Mouse (Mus musculus): ENCODE results near the gene Ctnna3. TPM values are rescaled to one million over a fixed set of nuclear protein-coding genes. Genes with fewer than 3 reads are reported as not detected.

The Ctnna3 gene
- polyA plus RNA-seq, 1 experiment: not detected

GRCm38 (mm10) chr10:64489471-64489870 is 1059.6 kb downstream of the Ctnna3 start:
- Histone ChIP-seq H3K4me3 (ENCODE audit: insufficient read depth, low read depth, low read length) (no peak overlapping the region), H3K4me1 (ENCODE audit: control insufficient read depth, insufficient read depth, insufficient read length, low read length) (no peaks in the 10 kb centered on the region), H3K27ac (replicated peaks; ENCODE audit: low read depth, low read length) (no peak overlapping the region)

DNA sequence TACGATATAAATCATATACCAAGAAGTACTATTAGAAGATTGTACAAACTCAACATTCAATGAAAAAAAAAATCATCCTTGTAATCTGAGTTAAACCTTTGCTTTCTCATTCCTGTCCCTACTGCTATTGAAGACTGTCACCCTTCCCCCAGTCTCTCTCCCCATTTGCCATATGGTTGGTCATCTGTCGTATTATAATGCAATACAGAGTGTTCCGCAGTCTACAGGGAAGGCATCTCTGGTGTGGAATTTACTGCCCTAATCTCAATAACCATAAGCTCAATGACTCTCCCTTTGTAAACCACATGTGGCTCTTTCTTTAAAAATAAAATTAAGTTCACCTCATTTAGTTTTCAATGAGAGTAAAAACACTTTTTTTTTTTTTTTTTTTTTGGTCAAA is 1113.7 kb downstream of the Ctnna3 start:
- H3K4me3 ChIP-seq (ENCODE audit: insufficient read depth, low read depth, low read length): no peak overlapping the region
- H3K27ac ChIP-seq (replicated peaks; ENCODE audit: low read depth, low read length): no peak overlapping the region
- H3K4me1 ChIP-seq (ENCODE audit: control insufficient read depth, insufficient read depth, insufficient read length, low read length): no peaks in the 10 kb centered on the region

- Histone ChIP-seq H3K27ac (replicated peaks; ENCODE audit: low read depth, low read length) (no peak overlapping the region), H3K4me3 (ENCODE audit: insufficient read depth, low read depth, low read length) (no peak overlapping the region)
Measured at GRCm38 (mm10) chr10:64544389-64544788, 1114.5 kb downstream of the Ctnna3 start.

GRCm38 (mm10) chr10:64571311-64571710 is 1141.4 kb downstream of the Ctnna3 start:
- no peak overlapping the region for H3K4me3 ChIP-seq (ENCODE audit: insufficient read depth, low read depth, low read length)
- H3K27ac ChIP-seq (replicated peaks; ENCODE audit: low read depth, low read length): no peak overlapping the region
- H3K4me1 ChIP-seq (ENCODE audit: control insufficient read depth, insufficient read depth, insufficient read length, low read length): no peaks in the 10 kb centered on the region

More at GRCm38 (mm10) chr10:64544389-64544788, 1114.5 kb downstream of the Ctnna3 start:
- no peaks in the 10 kb centered on the region for H3K4me1 ChIP-seq (ENCODE audit: control insufficient read depth, insufficient read depth, insufficient read length, low read length)

DNA sequence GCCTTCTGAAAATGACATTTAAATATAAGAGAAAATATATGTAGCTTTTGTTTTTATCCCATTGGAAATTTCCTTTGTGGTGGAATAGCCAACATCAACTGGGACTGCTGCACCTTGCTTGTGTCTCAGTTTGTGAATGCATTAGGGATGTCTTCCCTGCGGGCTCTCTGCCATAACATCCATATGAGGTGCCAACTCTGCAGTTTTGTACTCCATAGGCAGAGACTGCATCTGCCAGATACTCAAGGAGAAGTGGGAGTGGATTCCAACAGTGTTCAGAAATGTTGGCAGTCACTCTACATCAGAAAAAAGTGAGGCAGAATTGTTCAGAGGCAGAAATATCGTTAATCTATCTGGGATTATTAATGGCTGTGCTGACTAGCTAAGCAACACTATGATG is 1158.2 kb downstream of the Ctnna3 start:
- H3K27ac ChIP-seq (replicated peaks; ENCODE audit: low read depth, low read length): no peak overlapping the region
- H3K4me1 ChIP-seq (ENCODE audit: control insufficient read depth, insufficient read depth, insufficient read length, low read length): no peaks in the 10 kb centered on the region
- H3K4me3 ChIP-seq (ENCODE audit: insufficient read depth, low read depth, low read length): no peak overlapping the region

- H3K4me1 ChIP-seq (ENCODE audit: control insufficient read depth, insufficient read depth, insufficient read length, low read length): no peaks in the 10 kb centered on the region
- H3K27ac ChIP-seq (replicated peaks; ENCODE audit: low read depth, low read length): no peak overlapping the region
- H3K4me3 ChIP-seq (ENCODE audit: insufficient read depth, low read depth, low read length): no peak overlapping the region
Measured at GRCm38 (mm10) chr10:64636760-64637159, 1206.9 kb downstream of the Ctnna3 start.

- Histone ChIP-seq H3K4me1 (ENCODE audit: control insufficient read depth, insufficient read depth, insufficient read length, low read length) (no peaks in the 10 kb centered on the region), H3K27ac (replicated peaks; ENCODE audit: low read depth, low read length) (no peak overlapping the region), H3K4me3 (ENCODE audit: insufficient read depth, low read depth, low read length) (no peak overlapping the region)
Measured at GRCm38 (mm10) chr10:64639061-64639460, 1209.2 kb downstream of the Ctnna3 start.

GRCm38 (mm10) chr10:64641093-64641492 is 1211.2 kb downstream of the Ctnna3 start:
- Histone ChIP-seq H3K4me3 (ENCODE audit: insufficient read depth, low read depth, low read length) (no peak overlapping the region), H3K27ac (replicated peaks; ENCODE audit: low read depth, low read length) (no peak overlapping the region)

GRCm38 (mm10) chr10:64641576-64641975 is 1211.7 kb downstream of the Ctnna3 start:
- Histone ChIP-seq H3K4me1 (ENCODE audit: control insufficient read depth, insufficient read depth, insufficient read length, low read length) (no peaks in the 10 kb centered on the region), H3K4me3 (ENCODE audit: insufficient read depth, low read depth, low read length) (no peak overlapping the region), H3K27ac (replicated peaks; ENCODE audit: low read depth, low read length) (no peak overlapping the region)

More at GRCm38 (mm10) chr10:64641093-64641492, 1211.2 kb downstream of the Ctnna3 start:
- H3K4me1 ChIP-seq (ENCODE audit: control insufficient read depth, insufficient read depth, insufficient read length, low read length): no peaks in the 10 kb centered on the region

GRCm38 (mm10) chr10:64643976-64644375 is 1214.1 kb downstream of the Ctnna3 start:
- H3K4me3 ChIP-seq (ENCODE audit: insufficient read depth, low read depth, low read length): no peak overlapping the region
- H3K27ac ChIP-seq (replicated peaks; ENCODE audit: low read depth, low read length): no peak overlapping the region
- H3K4me1 ChIP-seq (ENCODE audit: control insufficient read depth, insufficient read depth, insufficient read length, low read length): no peaks in the 10 kb centered on the region

- no peak overlapping the region for H3K4me3 ChIP-seq (ENCODE audit: insufficient read depth, low read depth, low read length)
- H3K27ac ChIP-seq (replicated peaks; ENCODE audit: low read depth, low read length): no peak overlapping the region
- H3K4me1 ChIP-seq (ENCODE audit: control insufficient read depth, insufficient read depth, insufficient read length, low read length): no peaks in the 10 kb centered on the region
Measured at GRCm38 (mm10) chr10:64661190-64661589, 1231.3 kb downstream of the Ctnna3 start.

- no peak overlapping the region for H3K4me3 ChIP-seq (ENCODE audit: insufficient read depth, low read depth, low read length)
- no peak overlapping the region for H3K27ac ChIP-seq (replicated peaks; ENCODE audit: low read depth, low read length)
- no peaks in the 10 kb centered on the region for H3K4me1 ChIP-seq (ENCODE audit: control insufficient read depth, insufficient read depth, insufficient read length, low read length)
Measured at GRCm38 (mm10) chr10:64671469-64671868, 1241.6 kb downstream of the Ctnna3 start.

- Histone ChIP-seq H3K4me1 (ENCODE audit: control insufficient read depth, insufficient read depth, insufficient read length, low read length) (no peaks in the 10 kb centered on the region), H3K4me3 (ENCODE audit: insufficient read depth, low read depth, low read length) (no peak overlapping the region), H3K27ac (replicated peaks; ENCODE audit: low read depth, low read length) (no peak overlapping the region)
Measured at GRCm38 (mm10) chr10:64675796-64676195, 1245.9 kb downstream of the Ctnna3 start.

GRCm38 (mm10) chr10:64710017-64710416 is 1280.1 kb downstream of the Ctnna3 start:
- no peak overlapping the region for H3K27ac ChIP-seq (replicated peaks; ENCODE audit: low read depth, low read length)
- no peaks in the 10 kb centered on the region for H3K4me1 ChIP-seq (ENCODE audit: control insufficient read depth, insufficient read depth, insufficient read length, low read length)
- no peak overlapping the region for H3K4me3 ChIP-seq (ENCODE audit: insufficient read depth, low read depth, low read length)

- H3K27ac ChIP-seq (replicated peaks; ENCODE audit: low read depth, low read length): no peak overlapping the region
- H3K4me3 ChIP-seq (ENCODE audit: insufficient read depth, low read depth, low read length): no peak overlapping the region
- no peaks in the 10 kb centered on the region for H3K4me1 ChIP-seq (ENCODE audit: control insufficient read depth, insufficient read depth, insufficient read length, low read length)
Measured at GRCm38 (mm10) chr10:64718036-64718435, 1288.1 kb downstream of the Ctnna3 start.

DNA sequence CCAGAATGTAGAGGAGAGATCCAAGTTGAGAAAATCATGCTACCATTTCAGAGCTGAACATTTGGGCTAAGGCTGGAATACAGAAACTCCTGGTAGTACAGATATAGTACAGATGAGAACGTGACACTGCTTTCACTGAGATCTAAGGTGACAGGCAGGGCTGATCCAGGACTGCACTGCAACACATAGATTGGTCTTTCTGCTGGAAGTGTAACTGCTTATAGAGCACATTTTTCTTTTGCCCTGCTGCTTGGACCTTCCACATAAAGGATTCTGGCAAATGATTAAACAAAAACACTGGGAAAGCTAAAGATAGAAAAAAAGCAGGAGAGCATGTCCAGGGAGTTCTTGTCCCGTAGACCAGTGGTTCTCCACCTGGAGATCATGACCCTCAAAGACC is 1305.8 kb downstream of the Ctnna3 start:
- no peak overlapping the region for H3K4me3 ChIP-seq (ENCODE audit: insufficient read depth, low read depth, low read length)
- H3K27ac ChIP-seq (replicated peaks; ENCODE audit: low read depth, low read length): no peak overlapping the region
- no peaks in the 10 kb centered on the region for H3K4me1 ChIP-seq (ENCODE audit: control insufficient read depth, insufficient read depth, insufficient read length, low read length)

DNA sequence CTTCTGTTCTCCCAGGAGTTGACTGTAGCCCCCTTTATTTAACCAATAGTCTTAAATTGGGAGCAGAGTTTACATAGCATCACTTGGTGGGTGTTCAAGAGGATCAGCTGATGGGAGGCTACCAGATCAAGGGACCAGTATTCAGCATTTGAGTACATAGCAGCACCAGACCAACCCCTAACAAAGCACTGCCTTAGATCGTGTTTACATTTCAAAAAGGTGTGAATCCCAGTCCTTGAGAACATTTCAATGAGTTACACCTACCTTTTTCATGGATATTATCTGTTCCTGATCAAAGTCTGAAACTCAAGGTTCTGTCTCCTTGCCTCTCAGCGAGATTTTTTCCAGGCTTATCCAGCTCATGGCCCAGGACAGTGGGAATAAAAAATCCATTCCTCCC is 1306.7 kb downstream of the Ctnna3 start:
- H3K4me1 ChIP-seq (ENCODE audit: control insufficient read depth, insufficient read depth, insufficient read length, low read length): no peaks in the 10 kb centered on the region
- H3K4me3 ChIP-seq (ENCODE audit: insufficient read depth, low read depth, low read length): no peak overlapping the region
- H3K27ac ChIP-seq (replicated peaks; ENCODE audit: low read depth, low read length): no peak overlapping the region

Measured in brown adipose tissue, adult 24 weeks (tissue).